Comparison of ENCODE assay signal across 14 mouse cellular contexts in genomic region chr1:164474778-164475511, GRCm38 (mm10). TPM values are rescaled to one million over a fixed set of nuclear protein-coding genes. Genes with fewer than 3 reads are reported as not detected.
DNase-seq lines count a peak whose midpoint lies in the region; ATAC-seq and TF ChIP-seq lines count a peak whose summit lies in the region.
"Had no signal": no experiment of that assay in that cellular context is flagged by ENCODE, and none has a peak within 500 bp of the region (broad histone marks: within the 10 kb centered on the region; RNA-seq: fewer than 3 reads in every experiment).

No protein-coding gene starts in this region.

- peaks cover 29% of the 10 kb centered on the region for H3K4me1 ChIP-seq in heart, embryonic 13.5 days
- H3K4me1 ChIP-seq in neural tube, embryonic 13.5 days (replicated peaks) = 0 out of 2 replicates have a peak, but pooled peaks cover 7% of the 10 kb centered on the region
- H3K4me1 ChIP-seq in heart, postnatal 0 days (ENCODE audit: control insufficient read depth, insufficient read depth) = peaks cover 21% of the 10 kb centered on the region
- peaks cover 17% of the 10 kb centered on the region for H3K4me1 ChIP-seq in olfactory bulb, adult 2 months (ENCODE audit: control insufficient read depth, insufficient read depth, low read length)
- H3K4me1 ChIP-seq: liver, embryonic 12.5 days had no signal

- no peak for TF ChIP-seq POLR2A in olfactory bulb, adult 2 months (IDR thresholded peaks at IDR 0.05; ENCODE audit: insufficient read depth, low read depth, low read length)

- intact Hi-C loops in heart, postnatal 36 days (cut with DNase I) = no loop called here

- 0 out of 2 replicates have a peak overlapping the region, but pooled peaks have one; percentile 24 for H3K9ac ChIP-seq in heart, embryonic 13.5 days
- H3K9ac ChIP-seq in neural tube, embryonic 13.5 days = no peak overlapping the region
- H3K9ac ChIP-seq in heart, postnatal 0 days (replicated peaks; ENCODE audit: low read depth, low read length) = no peak overlapping the region
- H3K9ac ChIP-seq: liver, embryonic 12.5 days had no signal

- no peak for TF ChIP-seq EP300 in heart, postnatal 0 days (IDR thresholded peaks at IDR 0.05; ENCODE audit: low read depth)

- H3K4me2 ChIP-seq in heart, embryonic 13.5 days = peak overlapping the region; percentile 51
- H3K4me2 ChIP-seq in neural tube, embryonic 13.5 days = no peak overlapping the region
- H3K4me2 ChIP-seq in heart, postnatal 0 days (ENCODE audit: low read depth, low read length) = 0 out of 2 replicates have a peak overlapping the region, but pooled peaks have one; percentile 13
- H3K4me2 ChIP-seq: liver, embryonic 12.5 days had no signal

- peak overlapping the region; percentile 82 for H3K27ac ChIP-seq in heart, embryonic 13.5 days (replicated peaks)
- no peak overlapping the region for H3K27ac ChIP-seq in neural tube, embryonic 13.5 days (replicated peaks)
- peak overlapping the region; percentile 47; the same call in 1 of the 2 replicates for H3K27ac ChIP-seq in heart, postnatal 0 days (ENCODE audit: low read depth)
- H3K27ac ChIP-seq in olfactory bulb, adult 2 months (ENCODE audit: insufficient read depth, low read depth, low read length) = peak overlapping the region; percentile 97
- H3K27ac ChIP-seq: liver, embryonic 12.5 days had no signal

- no peaks in the 10 kb centered on the region for H3K36me3 ChIP-seq in heart, embryonic 13.5 days
- no peaks in the 10 kb centered on the region for H3K36me3 ChIP-seq in neural tube, embryonic 13.5 days
- no peaks in the 10 kb centered on the region for H3K36me3 ChIP-seq in heart, postnatal 0 days (replicated peaks; ENCODE audit: control insufficient read depth, insufficient read depth, low read length)
- H3K36me3 ChIP-seq: liver, embryonic 12.5 days had no signal

- no peak for TF ChIP-seq CTCF in heart, postnatal 0 days (IDR thresholded peaks at IDR 0.05; ENCODE audit: low read depth)
- no peak for TF ChIP-seq CTCF in olfactory bulb, adult 2 months (IDR thresholded peaks at IDR 0.05; ENCODE audit: insufficient read depth, low read depth, low read length)

- no peak for ATAC-seq in heart, embryonic 13.5 days (ENCODE audit: extremely low read depth, insufficient number of reproducible peaks, low FRiP score, low TSS enrichment)
- ATAC-seq in neural tube, embryonic 13.5 days (ENCODE audit: low read depth) = peak; percentile 53; the same call in 1 of the 2 replicates
- ATAC-seq in heart, postnatal 0 days (ENCODE audit: insufficient read depth, low read depth) = peak; percentile 92
- ATAC-seq: liver, embryonic 12.5 days had no signal

- no peaks in the 10 kb centered on the region for H3K9me3 ChIP-seq in heart, embryonic 13.5 days
- H3K9me3 ChIP-seq in neural tube, embryonic 13.5 days = no peaks in the 10 kb centered on the region
- H3K9me3 ChIP-seq in heart, postnatal 0 days (replicated peaks; ENCODE audit: control insufficient read depth, low read length) = no peaks in the 10 kb centered on the region
- H3K9me3 ChIP-seq: liver, embryonic 12.5 days had no signal

- no peak overlapping the region for H3K4me3 ChIP-seq in heart, embryonic 13.5 days
- H3K4me3 ChIP-seq in neural tube, embryonic 13.5 days = no peak overlapping the region
- no peak overlapping the region for H3K4me3 ChIP-seq in heart, postnatal 0 days (ENCODE audit: low read depth, low read length)
- H3K4me3 ChIP-seq in olfactory bulb, adult 2 months (ENCODE audit: insufficient read depth, low read depth, low read length) = no peak overlapping the region
- H3K4me3 ChIP-seq: liver, embryonic 12.5 days had no signal

- WGBS in heart, embryonic 13.5 days = 21% methylated on average over 7 of the region's 7 CpGs
- 56% methylated on average over 7 of the region's 7 CpGs for WGBS in neural tube, embryonic 13.5 days
- 23% methylated on average over 7 of the region's 7 CpGs for WGBS in heart, postnatal 0 days
- WGBS in olfactory bulb, adult 2 months = 39% methylated on average over 7 of the region's 7 CpGs

- no peak for DNase-seq in heart, postnatal 36 days
- no peak for DNase-seq in neural tube, embryonic 10.5 days (ENCODE audit: extremely low spot score, low spot score)
- DNase-seq in heart, postnatal 0 days (ENCODE audit: low spot score) = peak; percentile 90
- no peak for DNase-seq in kidney, postnatal 4 days
- no peak for DNase-seq in kidney, postnatal 14 days
- DNase-seq: cerebellum, postnatal 36 days; kidney, adult 11 months; right cerebral cortex, postnatal 4 days; thymus, postnatal 4 days had no signal

- no peaks in the 10 kb centered on the region for H3K27me3 ChIP-seq in heart, embryonic 13.5 days (replicated peaks)
- no peaks in the 10 kb centered on the region for H3K27me3 ChIP-seq in neural tube, embryonic 13.5 days
- no peaks in the 10 kb centered on the region for H3K27me3 ChIP-seq in heart, postnatal 0 days (ENCODE audit: control insufficient read depth, insufficient read depth, low read length)
- H3K27me3 ChIP-seq: CH12.LX; liver, embryonic 12.5 days had no signal

RNA-seq across cellular contexts. Expression of gene Atp1b1, which starts 16.8 kb away (rescaled TPM):
- 293 and 324 TPM in 2 replicates for polyA plus RNA-seq in heart, embryonic 13.5 days (2015; fragmentation: Nextera tagmentation; extraction: Ambion mirVana)
- total RNA-seq in heart, postnatal 36 days (2021) = 100 to 1,000 TPM; 382 to 399 TPM
- 164 and 166 TPM in 2 replicates for polyA plus RNA-seq in neural tube, embryonic 13.5 days (2015; fragmentation: Nextera tagmentation; extraction: Ambion mirVana)
- 149 and 175 TPM in 2 replicates for total RNA-seq in heart, postnatal 0 days (2014; rRNA removed; ENCODE audit: low replicate concordance)
- polyA plus RNA-seq in heart, postnatal 0 days (2015; fragmentation: Nextera tagmentation; extraction: Ambion mirVana) = 308 TPM in 2 replicates
- 868 and 1,072 TPM in 2 replicates for polyA plus RNA-seq in olfactory bulb, adult 2 months (2012; ENCODE audit: insufficient read depth, insufficient read length, low replicate concordance, missing spikeins)
